Mouse (Mus musculus): ENCODE measurements around the gene Glra1. TPM values are rescaled to one million over a fixed set of nuclear protein-coding genes. Genes with fewer than 3 reads are reported as not detected.

Gene Glra1
- 0.54 and 0.84 TPM in 2 replicates for polyA plus RNA-seq (2012; rRNA removed)

GRCm38 (mm10) chr11:55607808-55608523 is at the start of gene Glra1:
Gene Glra1 (minus strand): TSS chr11:55608198.

GRCm38 (mm10) chr11:55469048-55469843 is 138.8 kb downstream of the Glra1 start, which contains the start of gene G3bp1:
Gene G3bp1 (plus strand): TSS chr11:55469685.

Other genes with a start within 250 kb of the Glra1 start
- 422 and 733 TPM in 2 replicates for gene Sparc, start 185.0 kb downstream of the Glra1 start, polyA plus RNA-seq (2012; rRNA removed)
- gene Atox1, start 147.0 kb downstream of the Glra1 start, polyA plus RNA-seq (2012; rRNA removed) = 176 and 189 TPM in 2 replicates
- 62.6 and 67.0 TPM in 2 replicates for gene G3bp1, start 138.5 kb downstream of the Glra1 start, polyA plus RNA-seq (2012; rRNA removed)